Mouse (Mus musculus): ENCODE data around the gene Rpl27a.

GRCm38 (mm10) chr7:109559536-109559935 lies 40.6 kb downstream of the Rpl27a start:
- TF ChIP-seq POLR2A (IDR thresholded peaks at IDR 0.05; ENCODE audit: control insufficient read depth in 1 of 2, insufficient read depth in 1 of 2, low read depth in 1 of 2, low read length in 2 of 2, poor library complexity in 1 of 2) (no peak), TCF12 (IDR thresholded peaks at IDR 0.05; ENCODE audit: low read depth, low read length) (no peak), CHD2 (IDR thresholded peaks at IDR 0.05; ENCODE audit: low read length) (no peak), CTCF (IDR thresholded peaks at IDR 0.05 in 2 of 3, conservative IDR thresholded peaks at IDR 0.05 in 1 of 3; ENCODE audit: control insufficient read depth in 1 of 3, insufficient read depth in 1 of 3, low read depth in 2 of 3, low read length in 3 of 3, poor library complexity in 1 of 3, severe bottlenecking in 1 of 3) (no peak), GABPA (IDR thresholded peaks at IDR 0.05; ENCODE audit: low read depth, low read length) (no peak), RAD21 (IDR thresholded peaks at IDR 0.05; ENCODE audit: low read depth, low read length) (no peak), POLR2AphosphoS5 (IDR thresholded peaks at IDR 0.05; ENCODE audit: borderline replicate concordance, low read depth, low read length) (no peak), MAX (IDR thresholded peaks at IDR 0.05; ENCODE audit: low read length) (no peak), ZNF384 (IDR thresholded peaks at IDR 0.05; ENCODE audit: low read depth, low read length) (no peak), BHLHE40 (IDR thresholded peaks at IDR 0.05; ENCODE audit: borderline replicate concordance, low read depth, low read length) (no peak), JUND (IDR thresholded peaks at IDR 0.05; ENCODE audit: low read depth, low read length) (no peak), USF1 (IDR thresholded peaks at IDR 0.05; ENCODE audit: low read depth, low read length) (no peak), MAZ (IDR thresholded peaks at IDR 0.05; ENCODE audit: low read depth, low read length) (no peak), TAL1 (IDR thresholded peaks at IDR 0.05; ENCODE audit: low read length) (no peak)

All from MEL (cell line).